Mouse (Mus musculus) right cerebral cortex, postnatal 14 days (tissue): ENCODE measurements around the gene Fbxo17.
"Not testable (repeated sequence)": the region's sequence is repeated elsewhere in the genome, so short reads cannot be mapped to it uniquely, and the experiment has no call there.

Experiments used
- DNase-seq: peaks from one replicate; pipeline ENCODE4 v3.0.0; 2022

Gene Fbxo17

DNA sequence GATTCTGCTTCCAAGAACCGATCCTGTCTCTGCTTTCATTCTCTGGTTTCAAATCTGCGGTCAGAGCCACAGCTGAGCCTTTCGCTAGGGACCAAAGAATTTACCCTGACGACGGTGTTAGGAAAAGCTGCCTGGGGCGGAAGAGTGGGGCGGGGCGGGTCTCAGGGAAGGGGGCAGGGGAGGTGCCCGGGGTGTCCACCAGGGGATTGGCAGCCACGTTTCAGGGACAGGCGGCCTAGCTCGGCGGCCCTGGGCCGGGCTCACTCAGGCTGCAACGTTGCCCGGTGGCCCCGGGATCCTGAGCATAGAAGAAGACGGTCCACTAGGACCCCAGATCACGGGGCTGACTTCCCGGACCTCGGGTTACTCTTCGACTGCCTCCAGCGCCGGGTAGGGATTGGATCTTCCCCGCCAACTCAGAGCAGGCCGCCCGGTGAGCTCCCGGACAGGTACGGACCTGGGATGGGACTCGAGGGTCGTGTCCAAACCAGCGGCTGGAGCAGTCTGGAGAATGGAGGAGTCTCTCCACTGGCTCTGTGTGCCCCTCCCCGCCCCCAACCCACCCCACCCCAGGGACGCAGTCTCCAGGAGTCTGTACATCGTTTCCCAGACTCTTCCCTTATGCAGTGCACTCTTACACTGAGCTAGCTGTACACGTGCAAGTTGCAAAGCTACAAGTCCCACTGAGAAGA, at the start of gene Fbxo17:
Gene Fbxo17, plus strand, starts transcription at position 215 of the 692 bp plus-strand sequence.
- no peak for DNase-seq

- DNase-seq = no peak
These were observed 45.4 kb upstream of the Fbxo17 start for GRCm38 (mm10) chr7:28671172-28671571.

DNA sequence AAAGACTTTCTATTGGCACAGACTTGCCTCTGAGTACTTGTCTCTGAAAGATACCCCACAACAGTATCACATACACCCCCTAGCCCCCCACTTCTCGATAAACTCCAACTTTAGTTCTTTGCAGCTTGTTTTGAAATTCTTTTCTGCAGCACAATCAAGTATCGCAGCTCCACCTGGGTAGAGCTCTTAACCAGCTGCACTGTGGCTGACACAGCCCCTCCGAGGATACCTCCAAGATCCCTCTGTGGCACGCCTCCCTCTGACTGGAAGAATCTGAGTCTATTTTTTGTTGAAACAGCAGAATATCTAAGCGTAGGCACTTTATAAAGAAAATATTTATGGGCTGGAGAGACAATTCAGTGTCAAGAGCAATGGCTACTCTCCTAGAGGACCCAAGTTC, 44.3 kb upstream of the Fbxo17 start:
- no peak for DNase-seq

GRCm38 (mm10) chr7:28672786-28673185, 43.8 kb upstream of the Fbxo17 start:
- not testable (repeated sequence) for DNase-seq

- no peak for DNase-seq
These were observed 41.6 kb upstream of the Fbxo17 start for GRCm38 (mm10) chr7:28674994-28675393.

DNA sequence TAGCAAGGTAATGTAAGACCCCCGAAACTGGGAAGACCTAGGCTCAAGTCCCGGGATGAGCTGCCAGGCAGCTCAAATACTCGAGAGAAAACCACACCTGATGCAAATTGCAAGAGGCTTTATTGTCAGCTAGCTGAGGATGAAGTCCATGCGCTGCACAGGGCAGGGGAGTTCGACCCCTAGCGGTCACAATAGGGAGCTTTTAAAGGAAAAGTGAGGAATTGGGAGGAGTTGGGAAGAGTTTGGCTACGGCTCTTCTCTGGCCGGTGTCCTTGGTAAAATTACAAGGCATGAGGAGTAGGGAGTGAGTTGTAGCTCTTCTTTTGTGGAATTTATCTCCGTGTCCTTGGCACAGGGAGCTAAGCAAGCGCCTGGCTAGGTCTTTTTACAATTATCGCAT, 40.9 kb upstream of the Fbxo17 start:
- no peak for DNase-seq

GRCm38 (mm10) chr7:28676811-28677541, 39.6 kb upstream of the Fbxo17 start:
- no peak for DNase-seq

DNA sequence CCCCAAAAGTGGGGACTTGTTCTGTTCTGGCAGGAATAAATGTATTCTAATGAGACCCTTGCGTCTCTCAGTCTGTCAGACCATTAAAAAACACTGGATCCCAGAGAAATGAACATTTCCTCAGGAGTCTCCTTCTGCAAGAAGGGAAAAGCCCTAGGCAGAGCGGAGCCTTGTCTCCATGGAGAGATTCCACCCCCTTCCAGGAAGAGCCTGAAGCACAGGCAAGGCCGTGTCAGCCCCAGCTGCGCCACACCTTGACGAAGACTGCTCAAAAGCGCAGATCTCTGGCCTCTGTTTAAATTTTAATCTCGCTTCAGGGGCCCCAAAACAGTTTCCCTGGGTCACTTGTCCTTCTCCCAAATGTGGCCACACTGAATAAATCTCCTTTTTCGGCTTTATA, 39.0 kb upstream of the Fbxo17 start:
- no peak for DNase-seq

DNA sequence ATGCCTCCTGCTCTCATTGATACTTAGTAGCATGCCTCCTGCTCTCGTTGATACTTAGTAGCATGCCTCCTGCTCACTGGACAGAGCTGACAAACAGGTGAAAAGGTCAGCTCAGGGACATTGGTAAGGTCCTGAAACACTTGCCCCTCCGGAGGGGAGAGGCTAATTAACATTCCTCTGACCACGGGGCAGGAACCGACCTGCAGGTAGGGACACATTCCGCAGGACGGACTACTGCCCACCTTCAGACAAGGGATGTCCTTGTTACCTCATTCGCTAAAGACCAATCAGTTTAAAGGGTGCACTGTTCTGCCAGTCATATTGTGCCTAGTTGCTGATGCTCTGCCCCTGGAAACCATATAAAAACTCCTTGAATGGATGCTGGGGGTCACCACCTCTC, 25.5 kb upstream of the Fbxo17 start:
- DNase-seq = no peak

DNA sequence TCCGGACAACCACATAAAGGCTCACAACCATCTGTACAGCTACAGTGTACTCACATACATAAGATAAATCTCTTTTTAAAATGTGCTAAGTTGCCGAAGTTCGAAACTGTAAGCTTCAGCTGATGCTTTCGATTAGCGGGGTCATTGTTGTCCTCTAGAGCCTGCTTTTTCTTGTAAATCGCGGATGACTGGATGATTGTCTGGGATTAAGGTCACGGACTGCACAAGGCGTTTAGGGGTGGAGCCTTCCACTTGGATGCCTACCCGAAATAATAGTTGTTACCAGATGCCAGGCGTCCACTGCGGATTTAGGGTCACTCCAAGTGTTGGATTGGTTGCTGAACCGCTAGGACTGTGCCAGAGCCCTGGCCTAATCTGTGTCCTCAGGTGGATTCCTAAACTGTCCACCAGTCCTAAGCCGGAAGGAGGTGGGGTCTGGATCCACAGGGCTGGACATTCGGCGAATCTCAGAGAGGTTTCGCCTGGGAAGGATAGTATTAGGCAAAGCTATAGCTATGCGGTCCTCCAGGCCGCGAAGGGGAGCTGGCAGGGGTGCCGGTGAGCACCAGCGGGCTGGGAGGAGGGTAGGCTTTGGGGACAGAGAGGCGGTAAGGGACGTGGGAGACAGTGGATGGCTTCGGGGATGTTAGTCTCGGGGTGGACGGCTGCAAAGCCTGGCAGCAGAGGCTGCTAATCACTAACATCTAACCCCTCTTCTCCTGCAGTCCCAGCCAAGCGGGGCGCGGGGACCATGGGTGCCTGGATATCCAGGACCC, 23.9 kb upstream of the Fbxo17 start, which contains the start of gene Fbxo27:
Gene Fbxo27, plus strand, starts transcription at position 305 of the 776 bp plus-strand sequence.
- peak; percentile 51 for DNase-seq

GRCm38 (mm10) chr7:28693321-28693966, 23.2 kb upstream of the Fbxo17 start:
- peak; percentile 66 for DNase-seq

DNA sequence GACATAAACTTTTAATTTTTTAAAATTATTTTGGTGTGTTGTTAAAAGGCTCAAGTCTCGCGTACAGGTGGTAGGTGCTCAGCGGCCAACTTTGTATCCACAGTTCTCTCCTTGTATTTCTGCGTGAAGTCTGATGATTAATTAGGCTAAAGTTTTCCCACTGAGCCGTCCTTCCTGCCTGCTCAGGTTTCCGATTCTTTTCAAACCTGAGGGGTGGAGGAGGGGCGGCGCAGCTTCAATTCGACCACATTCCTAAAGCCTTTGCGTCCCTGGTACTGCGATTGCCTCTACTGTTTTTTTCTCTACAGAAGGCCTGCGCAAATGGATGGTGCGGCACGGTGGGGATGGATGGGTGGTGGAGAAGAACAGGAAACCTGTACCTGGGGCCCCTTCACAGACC, 22.2 kb upstream of the Fbxo17 start:
- no peak for DNase-seq

DNA sequence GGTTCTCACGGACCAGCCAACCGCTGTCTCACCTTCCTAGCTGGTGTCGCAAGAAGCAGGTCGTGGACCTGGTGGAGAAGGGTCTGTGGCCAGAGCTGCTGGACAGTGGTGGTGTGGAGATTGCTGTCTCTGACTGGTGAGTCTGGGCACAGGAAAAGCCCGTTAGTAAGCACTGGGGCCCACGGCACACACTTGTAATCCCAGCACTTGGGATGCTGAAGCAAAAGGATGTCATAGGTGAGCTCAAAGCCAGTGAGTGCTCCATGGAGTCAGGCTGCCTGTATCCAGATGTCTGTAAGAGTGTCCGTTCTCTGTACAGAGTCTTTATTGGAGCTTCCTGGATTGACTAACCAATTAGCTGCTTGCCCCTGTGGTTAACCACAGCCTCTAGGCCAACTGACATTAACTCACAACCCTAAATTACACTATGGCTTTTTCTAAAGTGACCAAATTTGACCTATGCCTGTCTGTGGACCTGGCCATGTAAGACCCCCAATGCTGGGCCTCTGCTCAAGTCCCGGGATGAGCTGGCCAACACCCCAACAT, 21.6 kb upstream of the Fbxo17 start:
- DNase-seq = no peak

DNA sequence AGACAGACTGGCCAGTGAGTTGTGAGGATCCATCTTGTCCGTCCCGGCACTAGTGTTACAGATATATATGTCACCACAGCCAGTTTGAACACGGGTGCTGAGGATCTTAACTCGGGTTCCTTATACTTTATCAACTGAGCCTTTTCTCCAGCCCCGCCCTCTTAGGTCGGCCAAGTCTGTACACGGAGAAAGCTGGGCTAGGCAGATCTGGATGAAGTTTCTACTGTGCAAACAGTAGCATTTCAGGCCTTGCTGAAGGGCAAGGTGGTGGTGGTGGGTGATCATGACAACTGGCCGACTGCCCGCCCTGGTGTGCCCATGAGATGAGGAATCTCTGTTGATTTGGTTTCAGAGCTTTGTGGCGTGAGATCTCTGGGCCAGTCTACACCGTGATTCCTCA, 19.3 kb upstream of the Fbxo17 start:
- no peak for DNase-seq

GRCm38 (mm10) chr7:28700269-28700668, 16.3 kb upstream of the Fbxo17 start:
- DNase-seq = no peak

DNA sequence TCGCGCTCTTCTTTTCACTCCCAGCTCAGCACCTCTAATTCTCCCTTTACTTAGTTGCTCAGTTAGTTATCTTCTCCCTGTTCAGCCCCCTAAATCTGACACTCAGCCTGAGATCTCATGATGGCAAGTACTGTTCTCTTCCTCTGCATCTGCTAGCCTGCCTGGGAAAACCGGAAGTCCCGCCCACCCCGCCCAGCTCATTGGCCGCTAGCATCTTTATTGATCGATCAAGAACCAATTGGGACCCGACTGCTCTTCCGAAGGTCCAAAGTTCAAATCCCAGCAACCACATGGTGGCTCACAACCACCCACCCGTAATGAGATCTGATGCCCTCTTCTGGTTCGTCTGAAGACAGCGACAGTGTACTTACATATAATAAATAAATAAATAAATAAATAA, 15.3 kb upstream of the Fbxo17 start:
- not testable (repeated sequence) for DNase-seq

DNA sequence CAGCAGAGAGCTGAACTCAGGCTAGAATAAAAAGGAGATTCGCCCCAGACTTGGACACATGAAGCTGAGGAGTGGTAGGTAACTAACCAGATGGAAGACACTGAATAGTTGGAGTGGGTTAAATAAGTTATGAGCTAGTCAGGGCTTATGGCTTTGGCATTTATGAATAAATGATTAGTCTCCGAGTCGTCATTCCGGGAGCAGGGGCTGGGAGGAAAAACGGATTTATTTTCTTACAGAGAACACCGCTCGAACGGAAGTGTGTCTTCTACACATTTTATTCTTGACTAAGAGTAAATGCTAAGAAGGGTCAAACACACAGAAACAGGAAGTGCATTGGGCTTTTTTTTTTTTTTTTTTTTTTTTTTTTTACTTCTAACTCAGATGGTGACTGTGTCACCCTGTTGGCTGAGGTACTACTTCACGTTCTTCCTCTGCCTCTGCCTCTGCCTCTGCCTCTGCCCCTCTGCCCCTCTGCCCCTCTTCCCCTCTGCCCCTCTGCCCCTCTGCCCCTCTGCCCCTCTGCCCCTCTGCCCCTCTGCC, 13.9 kb upstream of the Fbxo17 start:
- no peak for DNase-seq

- no peak for DNase-seq
These were observed 7.2 kb upstream of the Fbxo17 start for GRCm38 (mm10) chr7:28709454-28709853.

- no peak for DNase-seq
These were observed 5.6 kb upstream of the Fbxo17 start for GRCm38 (mm10) chr7:28710962-28711361.

GRCm38 (mm10) chr7:28714667-28715066, 1.9 kb upstream of the Fbxo17 start:
- no peak for DNase-seq

DNA sequence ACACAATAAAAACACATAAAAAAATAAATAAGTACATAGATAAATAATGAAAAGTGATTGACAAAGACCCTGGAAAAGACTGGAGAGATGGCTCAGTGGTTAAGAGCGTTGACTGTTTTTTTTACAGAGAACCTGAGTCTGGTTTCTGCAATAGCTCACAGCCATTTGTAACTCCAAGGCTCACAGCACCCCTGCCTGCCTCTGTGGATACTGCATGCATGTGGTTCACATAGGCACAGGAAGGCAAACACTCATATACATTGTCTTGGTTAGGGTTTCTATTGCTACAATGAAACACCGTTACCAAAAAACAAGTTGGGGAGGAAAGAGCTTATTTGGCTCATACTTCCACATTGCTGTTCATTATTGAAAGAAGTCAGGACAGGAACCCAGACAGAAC, 1.0 kb upstream of the Fbxo17 start:
- no peak for DNase-seq

DNA sequence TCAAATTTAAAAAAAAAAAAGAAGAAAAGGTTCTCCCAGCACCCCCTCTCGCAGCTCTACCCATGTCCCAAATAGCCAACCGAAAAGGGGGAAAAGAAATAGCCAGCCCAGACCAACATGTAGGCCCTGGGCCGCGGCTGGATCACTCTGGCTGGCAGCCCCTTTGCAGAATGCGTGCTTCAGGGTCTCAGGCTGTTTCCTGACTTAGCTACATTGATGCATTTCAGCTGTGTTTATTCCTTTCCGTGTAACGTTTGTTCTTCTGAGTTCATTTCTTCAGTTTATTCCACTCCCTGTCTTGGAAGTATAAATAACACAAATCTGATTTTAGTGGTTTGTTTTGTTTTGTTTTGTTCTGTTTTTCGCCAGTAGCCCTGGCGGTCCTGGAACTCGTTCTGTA, 1.1 kb downstream of the Fbxo17 start:
- no peak for DNase-seq

DNA sequence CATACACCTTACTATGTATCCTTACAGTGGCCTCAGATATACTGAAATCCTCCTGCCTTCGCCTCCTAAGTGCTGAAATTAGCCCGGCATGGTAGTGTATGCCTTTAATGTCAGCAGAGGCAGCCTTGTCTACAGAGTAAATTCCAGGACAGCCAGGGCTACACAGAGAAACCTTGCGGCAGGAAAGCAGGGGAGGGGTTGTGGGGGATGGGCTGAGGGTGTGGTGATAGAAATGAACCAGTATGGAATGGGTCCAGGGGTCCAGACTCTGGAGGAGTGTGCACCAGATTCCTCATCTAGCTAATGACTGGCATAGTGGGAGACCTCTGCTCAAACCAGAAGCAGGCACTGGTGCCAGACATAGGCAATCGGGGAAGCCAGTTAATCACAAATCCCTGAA, 2.6 kb downstream of the Fbxo17 start:
- DNase-seq = no peak
